Mouse (Mus musculus) lung, postnatal 14 days (tissue): Measurements from ENCODE around the gene Gm8104.
"Not testable (repeated sequence)": the region's sequence is repeated elsewhere in the genome, so short reads cannot be mapped to it uniquely, and the experiment has no call there.

Source experiments
- DNase-seq: peaks from one replicate; pipeline ENCODE4 v3.0.0; 2021

Gm8104 gene

DNA sequence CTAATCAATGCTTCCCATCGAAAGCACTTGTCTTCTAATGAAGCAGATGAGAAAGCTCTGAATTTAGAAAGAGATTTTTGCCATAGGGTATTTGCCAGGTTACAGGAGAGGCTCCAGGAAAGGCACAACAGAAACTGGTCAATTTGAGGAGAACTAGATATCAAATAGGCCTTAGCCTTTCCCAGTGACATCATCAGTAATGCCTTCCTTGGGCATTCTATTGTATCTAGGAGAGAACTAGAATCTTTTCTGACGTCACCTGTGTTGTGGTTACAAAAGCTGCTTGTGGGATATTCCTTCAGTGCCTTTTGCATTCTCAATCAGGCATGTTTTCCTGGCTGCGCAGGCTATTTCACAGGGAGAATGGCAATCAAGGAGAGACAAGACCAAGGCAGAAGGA, at the start of gene Gm8104:
TSS of gene Gm8104 (plus strand) at position 301 of the 400 bp plus-strand sequence.
- not testable (repeated sequence) for DNase-seq

DNA sequence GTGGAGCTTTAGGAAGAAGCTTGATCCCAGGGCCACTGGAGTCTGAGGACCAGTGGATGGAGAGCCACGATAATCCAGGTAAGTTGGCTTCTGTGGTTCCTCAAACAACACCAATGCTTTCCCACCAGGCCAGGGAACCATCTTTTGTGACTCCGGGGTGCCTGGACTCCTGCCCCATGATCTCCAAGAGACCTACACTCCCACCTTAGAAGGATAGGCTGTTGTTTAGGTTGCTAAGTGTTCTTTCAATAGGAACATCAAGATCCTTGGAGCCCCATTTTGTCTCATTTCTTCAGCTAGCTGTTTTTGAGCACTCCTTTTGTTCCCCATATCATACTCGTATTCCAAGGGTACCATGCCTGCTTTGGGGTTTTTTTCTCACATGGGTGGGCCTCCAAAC, 42.3 kb upstream of the Gm8104 start:
- DNase-seq, result not testable (repeated sequence)

DNA sequence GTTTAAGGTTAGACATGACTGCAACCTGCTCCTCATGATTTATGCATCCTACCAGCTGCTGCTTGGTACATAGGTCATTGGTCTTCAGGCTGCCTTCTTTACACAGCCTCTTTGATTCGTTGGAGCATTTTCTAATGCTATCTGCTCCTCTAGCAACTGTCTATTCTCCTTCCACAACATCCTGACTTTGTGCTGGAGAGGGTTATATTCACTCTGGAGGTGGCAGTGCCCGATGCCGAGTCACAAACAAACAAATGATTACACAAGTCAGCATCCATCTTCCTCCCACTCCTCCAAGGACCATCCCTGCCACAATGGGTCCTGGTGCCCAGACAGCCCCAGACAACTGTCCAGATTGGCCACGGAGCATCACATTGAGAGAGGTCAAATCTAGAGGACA, 40.2 kb upstream of the Gm8104 start:
- DNase-seq, result not testable (repeated sequence)

DNA sequence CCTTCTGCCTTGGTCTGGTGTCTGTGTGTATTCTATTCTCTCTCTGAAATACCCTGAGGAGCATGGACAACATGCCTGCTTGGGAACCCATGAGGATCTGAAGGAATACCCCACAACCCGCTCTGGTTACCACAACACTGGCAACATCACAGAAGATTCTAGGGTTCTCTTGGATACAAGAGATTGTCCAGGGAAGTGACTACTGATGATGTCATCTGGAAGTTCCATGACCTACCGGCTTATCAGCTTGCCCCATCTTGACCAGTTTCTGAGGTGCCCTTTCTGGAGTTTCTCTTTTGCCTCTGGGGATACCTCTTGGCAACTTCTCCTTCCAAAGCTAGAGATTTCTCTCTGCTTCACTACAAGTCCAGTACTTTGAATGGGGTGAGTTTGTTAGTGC, 23.9 kb upstream of the Gm8104 start, which contains the start of gene Gm8094:
TSS of gene Gm8094 (minus strand) at position 101 of the 400 bp plus-strand sequence.
- not testable (repeated sequence) for DNase-seq

DNA sequence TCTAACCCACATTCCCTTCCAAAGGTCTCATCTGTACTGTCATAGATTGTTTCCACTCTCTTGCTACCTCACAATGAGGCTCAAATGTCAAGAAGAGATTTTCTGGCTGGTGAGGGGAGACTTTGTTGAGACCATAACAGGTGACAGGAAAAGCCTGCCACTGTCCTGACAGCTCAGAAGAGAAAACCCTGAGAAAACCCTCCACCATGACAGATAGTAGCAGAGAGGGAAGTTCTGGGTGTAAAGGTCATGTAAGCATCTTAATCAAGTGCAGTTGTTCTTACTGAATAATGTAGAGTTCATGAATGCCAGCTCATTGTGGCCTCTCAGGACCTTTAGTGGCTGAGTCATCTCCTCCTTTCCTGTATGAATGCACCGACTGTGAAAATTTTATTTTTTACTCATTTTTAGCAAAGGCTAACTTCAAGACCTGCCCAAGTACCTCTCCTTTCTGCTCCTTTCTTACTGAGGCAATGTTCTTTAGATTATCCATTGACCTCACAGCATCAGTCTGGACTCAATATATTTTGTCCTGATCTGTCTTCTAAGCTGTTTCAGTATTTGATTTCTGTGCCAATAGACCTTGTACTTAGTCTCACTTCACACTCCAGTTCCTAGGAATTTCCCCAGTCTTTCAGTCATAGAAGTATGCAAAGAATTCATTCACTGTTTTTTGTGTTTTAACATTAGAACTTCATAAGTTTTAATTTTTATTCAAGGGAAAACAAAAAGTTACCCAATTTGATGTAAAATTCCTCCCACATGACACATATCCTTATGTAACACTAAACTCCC, 15.3 kb upstream of the Gm8104 start:
- DNase-seq, result not testable (repeated sequence)

DNA sequence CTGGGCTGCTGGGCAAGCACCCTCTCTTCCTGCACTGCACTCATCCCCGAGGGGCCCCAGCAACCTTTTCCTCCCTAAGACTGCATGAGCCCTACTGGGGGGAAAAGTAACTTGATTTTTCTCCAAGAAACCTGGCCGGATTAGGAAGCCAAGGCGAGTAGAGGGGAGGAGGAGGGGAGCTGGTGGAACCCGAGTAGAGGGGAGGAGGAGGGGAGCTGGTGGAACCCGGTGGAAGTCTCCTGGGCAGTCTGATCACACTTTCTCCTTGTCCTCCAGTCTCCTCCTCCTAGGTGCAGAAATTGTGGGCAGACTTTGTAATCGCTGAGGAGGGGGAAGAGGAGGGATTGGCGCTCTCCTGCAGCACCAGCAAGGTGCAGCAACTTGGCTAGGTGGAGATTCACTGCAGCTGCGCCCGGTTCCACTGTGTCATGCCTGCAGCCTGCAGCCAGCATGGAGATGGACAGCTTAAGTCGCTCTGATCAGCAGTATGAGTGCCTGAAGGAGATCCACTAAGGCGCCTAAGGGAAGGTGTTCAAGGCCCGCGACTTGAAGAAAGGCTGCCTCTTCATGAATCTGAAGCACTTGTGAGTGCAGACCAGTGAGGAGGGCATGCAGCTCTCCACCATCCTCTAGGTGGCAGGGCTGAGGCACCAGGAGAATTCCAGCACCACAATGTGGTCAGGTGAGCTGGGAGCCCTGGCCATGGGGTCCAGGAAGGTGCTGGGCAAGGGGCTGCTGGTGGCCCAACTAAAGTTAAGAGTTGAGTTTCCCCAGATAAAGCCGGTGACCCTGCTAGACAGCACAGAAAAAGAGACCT, 11.1 kb upstream of the Gm8104 start:
- not testable (repeated sequence) for DNase-seq

DNA sequence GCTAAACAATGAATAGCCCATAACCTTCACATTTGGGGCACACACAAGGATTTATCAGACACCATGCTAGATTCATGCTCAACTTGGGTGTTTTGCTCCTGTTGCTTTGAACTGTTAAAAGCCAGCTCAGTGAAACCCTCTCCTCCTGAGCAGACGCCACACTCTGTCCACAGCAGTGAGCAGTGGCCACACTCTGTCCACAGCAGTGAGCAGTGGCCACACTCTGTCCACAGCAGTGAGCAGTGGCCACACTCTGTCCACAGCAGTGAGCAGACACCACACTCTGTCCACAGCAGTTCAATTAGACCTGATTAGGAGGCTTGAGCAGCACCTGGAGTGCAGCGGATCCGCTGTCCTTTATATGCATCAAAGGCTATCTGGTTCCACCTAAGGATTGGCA, 19.3 kb downstream of the Gm8104 start:
- DNase-seq, result not testable (repeated sequence)

DNA sequence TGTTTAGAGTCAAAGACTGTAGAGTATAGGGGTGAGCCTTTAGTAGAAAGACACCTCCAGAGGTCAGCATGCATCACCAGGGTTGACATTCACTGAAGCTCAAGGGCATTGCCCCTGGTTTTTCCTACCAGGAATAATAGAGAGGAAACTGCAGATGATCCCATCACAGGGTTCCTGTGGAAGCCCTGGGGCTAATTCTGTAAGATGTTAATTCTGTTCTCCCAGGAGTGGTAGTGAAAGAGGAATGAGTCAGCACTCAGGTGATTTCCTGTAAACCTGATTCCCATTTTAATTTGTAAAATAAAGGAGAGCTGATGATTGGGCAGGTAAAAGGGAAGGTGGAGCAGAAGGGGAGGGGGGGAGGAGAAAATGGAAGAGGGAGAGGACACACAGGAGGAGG, 25.9 kb downstream of the Gm8104 start:
- DNase-seq, result not testable (repeated sequence)
